Mouse (Mus musculus) monocyte, adult 5-6 weeks (primary cell): ENCODE measurements around the gene Fv1. TPM values are rescaled to one million over a fixed set of nuclear protein-coding genes. Genes with fewer than 3 reads are reported as not detected.

Experiments
- total RNA-seq: library from RNA; stranded (forward); fragments of 200-1000, 200-491, 200-594 nt; gene quantifications from 3 replicates; pipeline ENCODE4 v1.2.3, GENCODE M21; 2017

Fv1 gene
- total RNA-seq, 1 experiment from 2014 or later = 15.1 TPM

Other genes starting within 250 kb of the Fv1 start
- gene Zfp979, start 226.5 kb upstream of the Fv1 start, total RNA-seq = 1.1 TPM in 1 of 3 replicates, not detected in the others
- gene Zfp534, start 166.4 kb upstream of the Fv1 start, total RNA-seq = 0.43 TPM in 1 of 3 replicates, not detected in the others
- 29.2 to 47.8 TPM (median 38.2 TPM) in 3 replicates for gene Zfp984, start 59.2 kb upstream of the Fv1 start, total RNA-seq
- 5.8 to 14.7 TPM (median 11.8 TPM) in 3 replicates for gene Zfp933, start 20.6 kb upstream of the Fv1 start, total RNA-seq
- gene Miip, start 163 bp upstream of the Fv1 start, total RNA-seq = 26.5 to 65.0 TPM (median 45.3 TPM) in 3 replicates
- gene Mfn2, start 35.7 kb downstream of the Fv1 start, total RNA-seq = 12.1 to 32.5 TPM (median 24.6 TPM) in 3 replicates
- 11.0 to 12.8 TPM (median 12.7 TPM) in 3 replicates for gene Plod1, start 67.8 kb downstream of the Fv1 start, total RNA-seq
- gene 2510039O18Rik, start 71.9 kb downstream of the Fv1 start, total RNA-seq = 41.3 to 61.2 TPM (median 48.2 TPM) in 3 replicates
- gene Nppb, start 116.8 kb downstream of the Fv1 start, total RNA-seq = not detected in 3 replicates
- gene Nppa, start 131.7 kb downstream of the Fv1 start, total RNA-seq = not detected in 3 replicates
- 6.5 to 18.0 TPM (median 6.7 TPM) in 3 replicates for gene Clcn6, start 169.8 kb downstream of the Fv1 start, total RNA-seq
- 6.4 to 14.7 TPM (median 8.7 TPM) in 3 replicates for gene Mthfr, start 170.1 kb downstream of the Fv1 start, total RNA-seq
- gene Agtrap, start 219.1 kb downstream of the Fv1 start, total RNA-seq = 24.7 to 50.7 TPM (median 27.8 TPM) in 3 replicates